Mouse (Mus musculus) splenic B cell, adult 2 months (primary cell): ENCODE measurements around the gene Txn2.

Source experiments
- DNase-seq: peaks from one replicate; pipeline ENCODE4 v3.0.0-alpha.2; 2011; ENCODE audit warnings: low read depth, low spot score
- H3K27me3 ChIP-seq: 2 replicates; pipeline ENCODE4 v1.6.1; 2012; ENCODE audit warnings: mild to moderate bottlenecking, low read length, moderate library complexity, mixed read lengths; ENCODE audit not compliant: control insufficient read depth, poor library complexity, insufficient read depth, severe bottlenecking
- H3K36me3 ChIP-seq: 2 replicates; pipeline ENCODE4 v1.6.1; 2012; ENCODE audit warnings: mild to moderate bottlenecking, low read length, moderate library complexity, mixed read lengths; ENCODE audit not compliant: control insufficient read depth, poor library complexity, insufficient read depth, severe bottlenecking

The Txn2 gene

GRCm38 (mm10) chr15:77906545-77906944 lies 22.3 kb downstream of the Txn2 start:
- Histone ChIP-seq H3K27me3 (no peaks in the 10 kb centered on the region), H3K36me3 (no peaks in the 10 kb centered on the region)
- DNase-seq, result no peak

- Histone ChIP-seq H3K36me3 (no peaks in the 10 kb centered on the region), H3K27me3 (no peaks in the 10 kb centered on the region)
- DNase-seq, result no peak
Observed at GRCm38 (mm10) chr15:77906081-77906480, 22.7 kb downstream of the Txn2 start.

GRCm38 (mm10) chr15:77905275-77905970 lies 23.4 kb downstream of the Txn2 start:
- Histone ChIP-seq H3K27me3 (no peaks in the 10 kb centered on the region), H3K36me3 (no peaks in the 10 kb centered on the region)
- no peak for DNase-seq

- Histone ChIP-seq H3K27me3 (no peaks in the 10 kb centered on the region), H3K36me3 (no peaks in the 10 kb centered on the region)
- peak; percentile 33 for DNase-seq
Observed at GRCm38 (mm10) chr15:77904363-77904892, 24.4 kb downstream of the Txn2 start.

GRCm38 (mm10) chr15:77903176-77903575 lies 25.6 kb downstream of the Txn2 start:
- Histone ChIP-seq H3K36me3 (no peaks in the 10 kb centered on the region), H3K27me3 (no peaks in the 10 kb centered on the region)
- DNase-seq, result no peak

- no peak for DNase-seq
- Histone ChIP-seq H3K36me3 (no peaks in the 10 kb centered on the region), H3K27me3 (no peaks in the 10 kb centered on the region)
Observed at GRCm38 (mm10) chr15:77894926-77895325, 33.9 kb downstream of the Txn2 start.

GRCm38 (mm10) chr15:77893292-77893691 lies 35.5 kb downstream of the Txn2 start:
- H3K27me3 ChIP-seq, result no peaks in the 10 kb centered on the region
- DNase-seq, result no peak

GRCm38 (mm10) chr15:77892420-77892819 lies 36.4 kb downstream of the Txn2 start:
- no peaks in the 10 kb centered on the region for H3K36me3 ChIP-seq
- H3K27me3 ChIP-seq, result no peaks in the 10 kb centered on the region
- DNase-seq, result no peak

More at GRCm38 (mm10) chr15:77893292-77893691, 35.5 kb downstream of the Txn2 start:
- no peaks in the 10 kb centered on the region for H3K36me3 ChIP-seq

- DNase-seq, result no peak
- H3K27me3 ChIP-seq, result no peaks in the 10 kb centered on the region
Observed at GRCm38 (mm10) chr15:77891766-77892165, 37.0 kb downstream of the Txn2 start.

GRCm38 (mm10) chr15:77889761-77890422 lies 38.9 kb downstream of the Txn2 start:
- no peak for DNase-seq
- no peaks in the 10 kb centered on the region for H3K27me3 ChIP-seq
- H3K36me3 ChIP-seq, result no peaks in the 10 kb centered on the region

More at GRCm38 (mm10) chr15:77891766-77892165, 37.0 kb downstream of the Txn2 start:
- no peaks in the 10 kb centered on the region for H3K36me3 ChIP-seq

- no peaks in the 10 kb centered on the region for H3K27me3 ChIP-seq
- no peaks in the 10 kb centered on the region for H3K36me3 ChIP-seq
- DNase-seq, result no peak
Observed at GRCm38 (mm10) chr15:77888286-77888685, 40.5 kb downstream of the Txn2 start.

- DNase-seq, result no peak
- H3K36me3 ChIP-seq, result no peaks in the 10 kb centered on the region
- H3K27me3 ChIP-seq, result no peaks in the 10 kb centered on the region
Observed at GRCm38 (mm10) chr15:77887093-77887488, 41.7 kb downstream of the Txn2 start.

GRCm38 (mm10) chr15:77886369-77887092 lies 42.3 kb downstream of the Txn2 start:
- no peaks in the 10 kb centered on the region for H3K36me3 ChIP-seq
- DNase-seq, result no peak
- H3K27me3 ChIP-seq, result no peaks in the 10 kb centered on the region

GRCm38 (mm10) chr15:77885945-77886344 lies 42.9 kb downstream of the Txn2 start:
- Histone ChIP-seq H3K27me3 (no peaks in the 10 kb centered on the region), H3K36me3 (no peaks in the 10 kb centered on the region)
- DNase-seq, result no peak

- H3K36me3 ChIP-seq, result no peaks in the 10 kb centered on the region
- H3K27me3 ChIP-seq, result no peaks in the 10 kb centered on the region
- no peak for DNase-seq
Observed at GRCm38 (mm10) chr15:77885159-77885558, 43.6 kb downstream of the Txn2 start.
